Mouse (Mus musculus) MN1 (cell line): Measurements from ENCODE around the gene Tgtp2.
"Not testable (repeated sequence)": the region's sequence is repeated elsewhere in the genome, so short reads cannot be mapped to it uniquely, and the experiment has no call there.

Experiments
- DNase-seq: peaks from one replicate; pipeline ENCODE4 v3.0.0-alpha.2; 2016; ENCODE audit warnings: low spot score

The Tgtp2 gene

GRCm38 (mm10) chr11:49084875-49085274, 20.9 kb upstream of the Tgtp2 start:
- DNase-seq, result no peak

- no peak for DNase-seq
These were observed 20.4 kb upstream of the Tgtp2 start for GRCm38 (mm10) chr11:49084385-49084784.

- DNase-seq, result no peak
These were observed 19.8 kb upstream of the Tgtp2 start for GRCm38 (mm10) chr11:49083808-49084207.

GRCm38 (mm10) chr11:49083146-49083545, 19.1 kb upstream of the Tgtp2 start:
- DNase-seq, result no peak

GRCm38 (mm10) chr11:49081886-49082285, 17.9 kb upstream of the Tgtp2 start:
- no peak for DNase-seq

GRCm38 (mm10) chr11:49081356-49081755, 17.4 kb upstream of the Tgtp2 start:
- DNase-seq, result no peak

- DNase-seq, result no peak
These were observed 16.6 kb upstream of the Tgtp2 start for GRCm38 (mm10) chr11:49080636-49081035.

- DNase-seq, result no peak
These were observed 14.7 kb upstream of the Tgtp2 start for GRCm38 (mm10) chr11:49078719-49079118.

GRCm38 (mm10) chr11:49077012-49077411, 13.0 kb upstream of the Tgtp2 start:
- DNase-seq, result no peak

- not testable (repeated sequence) for DNase-seq
These were observed 12.2 kb upstream of the Tgtp2 start, which contains the start of gene Ifi47 for GRCm38 (mm10) chr11:49076001-49076757. Ifi47 (plus strand) TSS chr11:49076587.

GRCm38 (mm10) chr11:49068358-49068757, 4.4 kb upstream of the Tgtp2 start:
- DNase-seq, result no peak

GRCm38 (mm10) chr11:49061865-49062264, 2.1 kb downstream of the Tgtp2 start:
- DNase-seq, result not testable (repeated sequence)

- not testable (repeated sequence) for DNase-seq
These were observed 3.9 kb downstream of the Tgtp2 start for GRCm38 (mm10) chr11:49060061-49060460.

GRCm38 (mm10) chr11:49051894-49052293, 12.1 kb downstream of the Tgtp2 start:
- DNase-seq, result not testable (repeated sequence)

- not testable (repeated sequence) for DNase-seq
These were observed 12.7 kb downstream of the Tgtp2 start, which contains the start of gene 9930111J21Rik2 for GRCm38 (mm10) chr11:49051093-49051891. 9930111J21Rik2 (minus strand) TSS chr11:49051242.

GRCm38 (mm10) chr11:49050064-49050463, 13.9 kb downstream of the Tgtp2 start:
- DNase-seq, result not testable (repeated sequence)

- DNase-seq, result not testable (repeated sequence)
These were observed 51.9 kb downstream of the Tgtp2 start for GRCm38 (mm10) chr11:49012074-49012473.
